Mouse (Mus musculus) spleen, postnatal 36 days (tissue): ENCODE data around the gene Adgrl2.

Experiments
- DNase-seq, 2 experiments: peaks; one replicate each; pipeline ENCODE4 v3.0.0; 2022; ENCODE audit warnings: low spot score in 2 of 2, mixed read lengths in 1 of 2

Gene Adgrl2

GRCm38 (mm10) chr3:148977124-148977529, 13.2 kb downstream of the Adgrl2 start:
- no peak for DNase-seq

- no peak for DNase-seq
Measured at GRCm38 (mm10) chr3:148971893-148972596, 18.3 kb downstream of the Adgrl2 start.

GRCm38 (mm10) chr3:148964991-148965605, 25.3 kb downstream of the Adgrl2 start:
- no peak for DNase-seq

GRCm38 (mm10) chr3:148963381-148964044, 26.8 kb downstream of the Adgrl2 start:
- no peak for DNase-seq

GRCm38 (mm10) chr3:148961611-148962010, 28.7 kb downstream of the Adgrl2 start:
- DNase-seq = no peak

- peak in 1 of 2 experiments; percentile 9 for DNase-seq
Measured at GRCm38 (mm10) chr3:148960751-148961289, 29.5 kb downstream of the Adgrl2 start.

- DNase-seq = no peak
Measured at GRCm38 (mm10) chr3:148960215-148960614, 30.1 kb downstream of the Adgrl2 start.

GRCm38 (mm10) chr3:148959327-148960025, 30.9 kb downstream of the Adgrl2 start:
- peak in 1 of 2 experiments; percentile 13 for DNase-seq

GRCm38 (mm10) chr3:148958714-148959113, 31.6 kb downstream of the Adgrl2 start:
- DNase-seq = no peak

- DNase-seq = no peak
Measured at GRCm38 (mm10) chr3:148958185-148958584, 32.2 kb downstream of the Adgrl2 start.

GRCm38 (mm10) chr3:148956887-148957286, 33.5 kb downstream of the Adgrl2 start:
- DNase-seq = no peak

GRCm38 (mm10) chr3:148949796-148950195, 40.6 kb downstream of the Adgrl2 start:
- no peak for DNase-seq

- DNase-seq = no peak
Measured at GRCm38 (mm10) chr3:148947805-148948405, 42.5 kb downstream of the Adgrl2 start.

- no peak for DNase-seq
Measured at GRCm38 (mm10) chr3:148947266-148947665, 43.1 kb downstream of the Adgrl2 start.

GRCm38 (mm10) chr3:148945534-148945933, 44.8 kb downstream of the Adgrl2 start:
- no peak for DNase-seq

- no peak for DNase-seq
Measured at GRCm38 (mm10) chr3:148939457-148939856, 50.9 kb downstream of the Adgrl2 start.

GRCm38 (mm10) chr3:148935056-148935455, 55.3 kb downstream of the Adgrl2 start:
- no peak for DNase-seq

GRCm38 (mm10) chr3:148934279-148934678, 56.1 kb downstream of the Adgrl2 start:
- no peak for DNase-seq

GRCm38 (mm10) chr3:148933160-148933559, 57.2 kb downstream of the Adgrl2 start:
- no peak for DNase-seq

GRCm38 (mm10) chr3:148930913-148931312, 59.4 kb downstream of the Adgrl2 start:
- no peak for DNase-seq

- DNase-seq = no peak
Measured at GRCm38 (mm10) chr3:148926330-148926729, 64.0 kb downstream of the Adgrl2 start.
